Mouse (Mus musculus) thymus, adult 18-20 months (tissue): ENCODE measurements around the gene Pdpn.
"Not testable (repeated sequence)": the region's sequence is repeated elsewhere in the genome, so short reads cannot be mapped to it uniquely, and the experiment has no call there.

Experiments used
- DNase-seq, 2 experiments: peaks; one replicate each; pipeline ENCODE4 v3.0.0; 2022; ENCODE audit warnings: mixed read lengths in 2 of 2

Gene Pdpn

GRCm38 (mm10) chr4:143299325-143300070, at the start of gene Pdpn:
TSS of gene Pdpn (minus strand) at chr4:143299564.
- DNase-seq = no peak

DNA sequence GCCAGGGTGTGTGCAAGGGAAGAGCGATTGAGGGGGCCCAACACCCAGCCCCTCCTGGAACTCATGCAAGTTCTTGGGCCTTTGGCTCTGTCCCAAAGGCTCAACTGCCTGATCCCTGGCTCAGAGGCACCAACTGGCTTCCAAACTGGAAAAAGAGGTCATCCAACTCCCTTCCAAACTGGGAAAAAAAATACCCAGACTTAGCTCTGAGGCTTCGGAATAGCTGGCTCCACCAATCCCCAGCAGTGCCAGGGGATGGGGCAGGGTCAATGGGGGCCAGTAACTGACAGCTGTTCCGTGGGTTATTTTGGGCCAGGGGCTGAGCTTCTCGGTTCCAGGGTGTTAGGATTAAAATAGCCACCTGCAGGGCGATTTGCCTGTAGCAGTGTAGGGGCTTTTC, 49.3 kb upstream of the Pdpn start:
- no peak for DNase-seq

- not testable (repeated sequence) for DNase-seq
These were observed 46.1 kb upstream of the Pdpn start for GRCm38 (mm10) chr4:143345491-143345890.

DNA sequence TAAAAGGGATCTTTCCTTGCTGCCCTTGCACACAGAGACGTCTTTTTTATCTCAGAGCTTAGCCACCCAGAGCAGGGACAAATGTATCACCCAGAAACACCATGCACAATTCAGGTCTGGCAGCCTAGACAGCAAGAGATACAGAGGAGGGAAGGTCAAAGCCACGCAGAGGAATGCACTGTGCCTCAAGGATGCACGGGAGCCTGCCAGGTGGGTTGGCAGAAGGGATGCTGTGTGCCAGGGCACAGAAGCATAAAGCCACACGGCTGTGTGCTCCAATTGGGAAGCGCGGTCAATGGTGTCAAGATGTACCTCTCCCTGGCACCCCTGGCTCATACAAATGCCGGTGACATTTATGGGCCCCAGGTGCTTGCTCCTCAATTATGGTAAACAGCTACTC, 42.1 kb upstream of the Pdpn start:
- no peak for DNase-seq

- no peak for DNase-seq
These were observed 40.4 kb upstream of the Pdpn start for GRCm38 (mm10) chr4:143339808-143340207.

DNA sequence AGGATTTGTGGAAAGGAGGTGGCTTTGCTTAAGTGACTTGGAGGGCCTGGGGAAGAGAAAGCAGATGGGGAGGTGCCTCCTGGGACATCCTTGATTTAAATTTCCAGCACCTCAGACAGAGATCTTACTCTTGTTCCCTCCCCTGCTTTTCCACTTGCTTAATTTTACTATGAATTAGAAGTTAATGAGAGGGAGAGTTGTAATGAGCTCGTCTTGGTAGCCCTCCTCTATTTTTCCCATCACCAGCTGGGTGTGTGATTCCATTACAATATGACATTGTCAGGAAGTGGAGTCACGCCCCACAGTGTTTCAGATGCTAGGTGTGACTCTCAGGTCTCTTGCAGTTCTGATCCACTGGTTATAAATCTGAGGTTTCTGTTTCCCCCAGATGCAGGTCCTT, 36.7 kb upstream of the Pdpn start:
- DNase-seq = no peak

GRCm38 (mm10) chr4:143334995-143335394, 35.6 kb upstream of the Pdpn start:
- DNase-seq = no peak

- no peak for DNase-seq
These were observed 34.8 kb upstream of the Pdpn start for GRCm38 (mm10) chr4:143334145-143334544.

- no peak for DNase-seq
These were observed 32.4 kb upstream of the Pdpn start for GRCm38 (mm10) chr4:143331787-143332186.

DNA sequence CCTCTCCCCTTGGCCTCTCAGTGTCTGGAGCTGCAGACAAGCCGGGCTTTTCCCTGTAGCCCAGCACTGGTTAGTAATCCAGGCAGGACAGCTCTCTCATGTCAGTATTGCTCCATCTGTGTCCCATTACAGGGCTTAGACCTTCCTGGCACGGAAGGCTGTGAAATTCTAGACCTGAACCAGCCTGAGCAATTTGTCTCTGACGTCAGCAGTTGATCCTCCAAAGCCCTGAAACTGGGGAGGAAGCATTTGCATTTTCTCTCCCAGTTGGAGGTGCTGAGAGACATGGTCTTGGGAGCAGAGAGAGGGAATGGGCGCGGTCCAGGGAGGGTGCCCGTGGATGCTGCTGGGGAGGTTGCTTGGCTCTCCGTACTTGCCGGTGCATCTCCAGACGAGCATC, 31.2 kb upstream of the Pdpn start:
- DNase-seq = no peak

GRCm38 (mm10) chr4:143325625-143325941, 26.2 kb upstream of the Pdpn start:
- DNase-seq = peak in 1 of 2 experiments; percentile 8

DNA sequence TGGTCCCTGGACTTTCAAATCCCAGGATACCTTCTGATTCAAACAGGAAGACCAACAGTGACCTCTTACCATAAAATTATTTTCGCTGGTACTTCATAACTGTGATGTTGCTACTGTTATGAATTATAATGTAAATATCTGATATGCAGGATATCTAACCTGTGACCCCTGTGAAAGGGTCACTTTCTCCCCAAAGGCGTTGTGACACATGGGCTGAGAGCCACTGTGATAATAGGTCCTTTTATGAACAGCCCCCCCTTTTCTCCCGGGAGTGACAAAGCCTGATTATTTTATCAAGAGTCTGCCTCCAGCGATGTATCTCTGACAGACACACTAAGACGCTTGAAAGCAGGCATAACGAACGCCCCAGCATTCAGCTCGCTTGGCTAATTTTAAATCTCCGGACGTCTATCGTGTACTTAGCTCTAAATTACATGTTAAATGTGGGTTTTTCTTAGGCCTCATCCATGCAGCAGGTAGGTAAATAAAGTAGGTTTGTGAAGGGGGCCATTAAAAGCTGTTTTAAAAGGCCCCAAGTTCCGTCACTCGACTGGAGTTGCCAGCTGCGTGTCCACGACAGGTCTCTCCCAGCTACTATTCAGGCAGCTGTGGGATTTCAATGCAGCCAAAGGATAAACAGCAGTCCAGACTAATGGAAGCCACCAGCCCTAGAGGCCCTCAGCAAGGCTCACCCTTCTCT, 25.7 kb upstream of the Pdpn start:
- DNase-seq = no peak

DNA sequence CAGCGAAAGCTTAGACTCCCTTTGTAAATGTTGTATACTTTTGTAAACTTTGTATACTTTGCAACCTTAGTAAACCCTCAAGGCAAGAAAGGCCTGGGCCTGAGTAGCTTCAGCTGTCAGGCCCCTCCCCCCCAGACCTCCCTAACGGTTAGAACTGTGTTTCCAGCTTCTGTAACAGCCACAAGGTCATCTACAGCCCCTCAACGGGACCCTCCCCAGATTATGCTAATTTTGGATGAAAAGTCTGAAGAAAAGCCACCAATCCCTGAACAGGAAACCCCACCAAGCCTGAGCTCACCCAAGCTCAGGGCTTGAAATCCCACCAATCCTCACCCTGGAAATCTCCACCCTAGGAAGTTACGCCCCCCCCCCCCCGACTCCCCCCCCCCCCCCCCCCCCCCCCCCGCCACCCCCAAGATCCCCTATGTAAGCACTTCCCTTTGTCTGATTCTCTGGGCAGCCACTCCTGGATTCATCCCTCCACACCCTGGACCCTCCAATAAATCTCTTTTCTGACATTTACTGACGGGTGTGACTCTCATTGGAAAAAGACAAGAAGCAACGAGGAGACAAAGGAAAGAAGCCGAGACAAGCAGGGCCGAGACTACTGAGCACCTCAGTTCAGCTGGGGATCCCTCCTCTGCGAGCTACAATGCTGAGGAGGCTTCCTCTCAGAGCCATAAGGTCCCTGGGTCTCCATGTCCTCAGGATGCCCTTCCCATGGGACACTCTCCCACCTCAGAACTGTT, 25.0 kb upstream of the Pdpn start:
- DNase-seq = no peak

DNA sequence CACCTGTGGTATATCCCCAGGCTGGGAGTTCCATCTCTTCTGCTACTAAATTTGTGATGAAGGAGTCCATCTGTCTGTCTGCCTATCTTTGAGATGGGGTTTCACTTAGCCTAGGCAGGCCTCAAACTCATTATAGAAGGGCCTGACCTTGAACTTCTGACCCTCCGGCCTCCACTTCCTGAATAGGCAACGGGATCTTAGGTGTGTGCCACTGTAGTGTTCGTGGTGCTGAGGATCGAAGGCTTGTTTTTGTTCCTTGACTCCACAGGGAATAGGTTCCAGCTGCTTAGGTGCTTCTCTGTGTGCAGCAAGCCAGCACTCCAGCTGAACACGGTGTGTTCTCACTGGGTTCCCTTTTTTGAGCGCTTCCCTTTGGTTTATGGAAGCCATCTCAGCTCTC, 13.9 kb upstream of the Pdpn start:
- DNase-seq = no peak

GRCm38 (mm10) chr4:143311341-143311740, 12.0 kb upstream of the Pdpn start:
- DNase-seq = no peak

- DNase-seq = no peak
These were observed 6.8 kb upstream of the Pdpn start for GRCm38 (mm10) chr4:143305987-143306772.

GRCm38 (mm10) chr4:143305031-143305430, 5.7 kb upstream of the Pdpn start:
- DNase-seq = no peak

DNA sequence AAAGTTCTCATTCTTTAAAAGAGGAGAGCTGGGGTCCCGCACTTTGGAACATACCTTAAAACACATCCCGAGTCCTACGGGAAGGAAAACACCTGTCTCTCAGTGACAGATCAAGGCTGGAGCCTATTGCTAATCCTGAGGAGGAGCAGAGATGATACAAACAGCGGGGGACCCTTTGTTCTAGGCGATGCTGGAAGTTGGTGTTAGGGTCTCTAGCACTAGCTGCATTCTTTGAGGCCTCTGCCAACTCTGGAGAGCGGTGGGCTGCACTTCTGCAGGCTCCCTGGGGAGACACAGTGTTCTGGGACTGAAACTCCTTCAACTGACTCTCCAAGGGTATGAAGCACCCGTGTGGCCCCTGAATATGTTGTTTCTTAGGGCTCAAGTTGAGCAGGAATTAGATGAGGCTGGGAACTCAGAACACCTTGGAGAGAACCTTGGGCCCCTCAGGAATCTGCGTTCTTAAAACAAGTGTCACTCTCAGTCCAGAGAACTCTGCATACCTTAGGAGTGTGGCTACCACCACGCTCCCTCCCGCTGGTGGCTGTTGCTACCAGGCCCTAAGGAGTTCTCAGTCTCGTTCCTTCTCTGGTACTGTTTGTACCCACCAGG, 3.0 kb upstream of the Pdpn start:
- DNase-seq = no peak

DNA sequence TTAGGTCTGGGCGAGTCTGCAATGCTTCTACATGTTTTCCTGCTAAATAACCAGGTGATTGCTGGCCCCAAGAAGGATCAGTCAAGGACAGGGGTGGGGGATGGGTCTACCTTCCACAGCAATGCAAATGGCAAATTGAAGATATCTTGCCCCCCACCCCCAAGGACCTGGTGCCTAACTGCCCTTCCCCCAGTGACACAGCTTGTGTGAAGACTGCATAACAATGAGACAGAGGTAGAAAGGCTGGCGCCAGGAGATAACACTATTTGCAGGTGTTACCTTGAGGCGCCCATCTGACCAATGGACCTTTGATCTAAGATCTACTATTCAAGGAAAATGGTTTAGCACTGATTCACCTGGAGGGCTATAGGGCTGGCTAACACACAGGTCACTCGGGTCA, 2.5 kb upstream of the Pdpn start:
- DNase-seq = no peak

DNA sequence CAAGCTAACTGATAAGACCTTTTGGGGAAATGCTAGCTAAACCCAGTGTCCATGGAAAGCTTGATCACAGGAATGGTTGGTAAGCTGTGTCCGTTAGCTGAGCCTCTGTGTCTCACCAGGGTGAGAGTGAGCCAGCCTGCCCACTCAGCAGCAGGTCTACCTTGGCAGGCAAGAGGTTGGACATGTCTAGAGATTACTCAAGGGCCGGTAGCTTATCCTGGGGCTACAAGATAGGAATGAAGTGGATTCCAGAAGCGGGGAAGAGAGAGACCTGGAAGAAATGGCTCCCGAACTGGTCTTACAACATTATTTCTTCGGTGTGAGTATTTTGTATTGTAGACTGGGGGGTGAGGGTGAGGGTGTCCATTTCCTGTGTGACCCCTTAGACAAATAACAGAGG, 1.7 kb upstream of the Pdpn start:
- DNase-seq = no peak

DNA sequence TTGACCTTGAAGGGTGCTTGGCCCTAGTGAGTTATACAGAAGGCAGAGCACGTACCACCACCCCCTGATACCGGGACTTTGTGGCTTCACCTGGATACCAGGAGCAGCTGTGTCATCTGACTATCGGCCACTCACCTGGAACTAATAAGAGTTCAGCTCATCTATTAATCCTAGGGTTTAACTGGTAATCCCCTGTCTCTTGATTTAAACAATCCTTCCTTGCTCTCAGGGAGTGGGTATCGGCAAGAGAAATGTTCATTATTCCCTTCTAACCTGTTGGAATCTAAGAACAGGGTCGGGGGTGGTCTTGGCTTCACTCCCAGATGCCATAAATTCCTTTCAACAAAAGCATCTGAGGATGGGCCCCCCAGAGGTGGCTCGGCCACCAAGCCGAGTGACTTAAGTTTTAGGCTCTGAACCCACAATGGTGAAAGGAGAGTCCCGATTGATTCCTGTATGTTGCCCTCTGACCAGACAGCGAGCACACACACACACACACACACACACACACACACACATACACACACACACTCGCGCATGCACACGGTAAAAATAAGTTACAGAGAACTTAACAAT, 837 bp upstream of the Pdpn start:
- DNase-seq = no peak
